Mouse (Mus musculus) lung, embryonic 14.5 days (tissue): ENCODE data around the gene Eif4g3. TPM values are rescaled to one million over a fixed set of nuclear protein-coding genes. Genes with fewer than 3 reads are reported as not detected.

ENCODE experiments used
- ATAC-seq: fragments of 200-750 bp; cut with Nextera tagmentation; 2 replicates; pipeline ENCODE4 v1.8.0; 2017; ENCODE audit warnings: mild to moderate bottlenecking, moderate TSS enrichment, moderate library complexity; ENCODE audit not compliant: insufficient read depth
- DNase-seq: peaks from one replicate; pipeline ENCODE4 v3.0.0-alpha.2; 2015
- H3K27ac ChIP-seq: fragments of 300-500 bp; sonication (generic); 2 replicates; pipeline ENCODE4 v1.5.1; 2014; ENCODE audit warnings: low read depth, mild to moderate bottlenecking, moderate library complexity
- H3K27me3 ChIP-seq: fragments of 300-500 bp; sonication (generic); 2 replicates; pipeline ENCODE4 v1.6.1; 2014; ENCODE audit warnings: low read length, control low read depth; ENCODE audit not compliant: insufficient read depth
- H3K36me3 ChIP-seq: fragments of 300-500 bp; sonication (generic); 2 replicates; pipeline ENCODE4 v1.6.1; 2014; ENCODE audit warnings: control low read depth; ENCODE audit not compliant: insufficient read depth
- H3K4me1 ChIP-seq: fragments of 300-500 bp; sonication (generic); 2 replicates; pipeline ENCODE4 v1.6.1; 2014; ENCODE audit warnings: antibody characterized with exemption, control low read depth; ENCODE audit not compliant: insufficient read depth
- H3K4me2 ChIP-seq: fragments of 300-500 bp; sonication (generic); 2 replicates; pipeline ENCODE4 v1.6.1; 2014; ENCODE audit warnings: mild to moderate bottlenecking
- H3K4me3 ChIP-seq: fragments of 300-500 bp; sonication (generic); 2 replicates; pipeline ENCODE4 v1.5.1; 2014; ENCODE audit warnings: low read depth, low read length
- H3K9ac ChIP-seq: fragments of 300-500 bp; sonication (generic); 2 replicates; pipeline ENCODE4 v1.6.1; 2014
- H3K9me3 ChIP-seq: fragments of 300-500 bp; sonication (generic); 2 replicates; pipeline ENCODE4 v1.6.1; 2016; ENCODE audit warnings: low read depth, low read length, control low read depth
- CTCF ChIP-seq: IDR thresholded peaks from 2 replicates; pipeline ENCODE4 v1.5.1; 2016; ENCODE audit warnings: antibody characterized with exemption, low read depth
- WGBS: fragments of 180-500 bp; shearing (Covaris S2); extraction: QIAGEN DNeasy Blood & Tissue Kit; methylation state at CpG from one replicate; pipeline ENCODE4 v1.1.7; 2014; 5-methylcytosine and 5-hydroxymethylcytosine counted together
- polyA plus RNA-seq: library from polyadenylated mRNA; unstranded; fragments of >200 nt; fragmentation: Nextera tagmentation; extraction: Ambion mirVana; gene quantifications from 2 replicates; pipeline ENCODE4 v1.2.1, GENCODE M21; 2014

The Eif4g3 gene
- polyA plus RNA-seq, 1 experiment from 2014 or later: 42.9 TPM

DNA sequence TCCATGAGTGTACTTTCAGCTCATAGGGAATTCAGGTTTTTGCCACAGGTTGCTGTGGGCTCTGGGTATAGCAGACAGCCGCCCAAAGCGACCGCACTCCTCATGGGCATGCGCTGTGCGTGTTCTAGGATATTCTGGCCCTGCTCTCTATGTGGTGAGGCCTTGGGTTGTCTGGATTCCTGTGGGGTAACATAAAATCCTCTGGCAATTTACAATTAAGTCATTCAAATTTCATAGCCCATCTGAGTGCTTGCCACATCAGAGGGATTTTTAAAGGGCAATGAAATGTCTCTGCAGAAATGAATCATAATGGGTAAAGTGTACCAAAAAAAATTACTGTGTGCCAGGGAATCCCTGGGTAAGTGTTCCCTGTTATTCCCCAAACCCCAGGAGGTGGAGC lies 3.4 kb upstream of the Eif4g3 start:
- TF ChIP-seq CTCF: no peak
- no peak overlapping the region for H3K27ac ChIP-seq
- no peak overlapping the region for H3K4me2 ChIP-seq
- H3K27me3 ChIP-seq: peaks cover 10% of the 10 kb centered on the region
- no peak overlapping the region for H3K4me3 ChIP-seq
- DNase-seq (no peak), ATAC-seq (no peak)
- 82% methylated on average over 5 of the region's 5 CpGs for WGBS
- no peaks in the 10 kb centered on the region for H3K36me3 ChIP-seq
- H3K4me1 ChIP-seq: no peaks in the 10 kb centered on the region
- no peaks in the 10 kb centered on the region for H3K9me3 ChIP-seq
- no peak overlapping the region for H3K9ac ChIP-seq

GRCm38 (mm10) chr4:137990433-137990832 lies 2.4 kb upstream of the Eif4g3 start:
- H3K4me3 ChIP-seq: no peak overlapping the region
- no peaks in the 10 kb centered on the region for H3K9me3 ChIP-seq
- 76% methylated on average over 4 of the region's 4 CpGs for whole genome bisulfite sequencing
- no peak overlapping the region for H3K9ac ChIP-seq
- H3K27ac ChIP-seq: no peak overlapping the region
- H3K4me1 ChIP-seq: peaks cover 6% of the 10 kb centered on the region
- 0 out of 2 replicates have a peak, but pooled peaks cover 1% of the 10 kb centered on the region for H3K36me3 ChIP-seq
- H3K4me2 ChIP-seq: no peak overlapping the region
- TF ChIP-seq CTCF: no peak; the same call in 1 of the 2 replicates
- no peak for ATAC-seq
- peaks cover 10% of the 10 kb centered on the region for H3K27me3 ChIP-seq
- no peak for DNase-seq

- Histone ChIP-seq H3K27ac (no peak overlapping the region), H3K4me1 (peaks cover 11% of the 10 kb centered on the region), H3K9ac (no peak overlapping the region), H3K4me2 (no peak overlapping the region), H3K27me3 (peaks cover 10% of the 10 kb centered on the region), H3K4me3 (no peak overlapping the region), H3K36me3 (peaks cover 9% of the 10 kb centered on the region), H3K9me3 (no peaks in the 10 kb centered on the region)
- DNase-seq: no peak
- WGBS: 55% methylated on average over 7 of the region's 7 CpGs
- no peak for ATAC-seq
- no peak for TF ChIP-seq CTCF
Measured at GRCm38 (mm10) chr4:137991240-137991639, 1.6 kb upstream of the Eif4g3 start.

DNA sequence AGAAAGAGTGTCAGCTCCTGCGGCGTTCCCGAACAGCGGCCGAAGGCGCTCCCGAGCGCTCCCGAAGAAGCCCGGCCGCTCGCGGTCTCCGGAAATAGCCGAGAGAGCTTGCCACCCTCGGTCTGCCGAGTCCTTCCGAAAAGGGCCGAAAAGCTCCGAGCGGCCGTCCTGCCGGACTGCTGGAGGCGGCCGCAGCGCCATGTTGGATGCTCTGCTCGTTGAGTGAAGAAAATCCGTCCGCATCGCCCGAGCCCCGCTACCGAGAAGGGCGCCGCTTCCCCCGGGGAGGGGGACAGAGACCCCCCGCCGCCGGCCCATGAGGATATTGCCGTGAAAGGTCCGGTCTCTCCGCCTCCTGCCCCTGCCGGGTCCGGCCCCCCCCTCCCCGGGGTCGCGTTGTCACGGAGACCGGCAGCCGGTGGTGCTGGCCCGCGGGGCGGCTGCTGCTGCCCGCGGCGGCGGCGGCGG lies 503 bp downstream of the Eif4g3 start:
- ATAC-seq: peak; percentile 95
- H3K4me1 ChIP-seq: peaks cover 11% of the 10 kb centered on the region
- peak overlapping the region; percentile 98 for H3K4me3 ChIP-seq
- peak overlapping the region; percentile 96 for H3K27ac ChIP-seq
- no peak for TF ChIP-seq CTCF
- 1% methylated on average over 45 of the region's 59 CpGs for WGBS
- H3K4me2 ChIP-seq: peak overlapping the region; percentile 90
- no peaks in the 10 kb centered on the region for H3K9me3 ChIP-seq
- H3K9ac ChIP-seq: peak overlapping the region; percentile 98
- peak; percentile 100 for DNase-seq
- peaks cover 23% of the 10 kb centered on the region for H3K36me3 ChIP-seq
- peaks cover 10% of the 10 kb centered on the region for H3K27me3 ChIP-seq

DNA sequence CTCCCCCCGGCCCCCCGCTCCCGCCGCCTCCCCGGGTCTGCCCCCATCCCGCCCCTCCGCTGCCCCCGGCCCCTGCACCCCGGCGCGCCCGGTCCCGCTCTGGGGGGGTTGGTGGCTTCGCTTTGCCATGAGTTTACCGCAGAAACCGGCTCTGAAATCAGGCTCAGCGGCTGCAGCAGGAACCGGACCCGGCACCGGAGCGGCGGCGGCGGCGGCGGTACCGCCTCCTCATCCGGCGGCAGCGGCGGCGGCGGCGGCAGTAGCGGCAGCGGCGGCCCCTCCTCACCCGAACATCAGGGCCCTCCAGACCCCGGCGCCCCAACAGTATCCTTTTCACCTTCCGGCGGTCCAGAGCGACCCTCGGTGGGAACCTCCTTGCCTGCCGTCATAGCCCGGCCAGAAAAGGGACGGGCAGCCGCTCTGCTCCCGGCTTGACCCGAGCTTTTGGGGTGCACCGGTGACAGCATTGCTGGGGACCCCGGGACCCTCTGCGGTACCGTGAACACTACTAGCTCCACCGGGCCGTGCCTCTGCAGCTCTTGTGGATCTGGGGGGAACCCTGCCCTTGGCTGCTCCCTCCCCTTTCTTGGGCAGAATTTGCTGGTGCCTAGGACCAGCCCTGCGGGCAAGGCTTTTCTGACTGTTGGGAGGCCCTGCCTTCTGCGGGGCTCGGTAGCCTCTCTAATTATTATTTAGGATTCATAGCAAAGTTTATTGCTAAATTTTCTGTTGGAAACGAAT lies 1.2 kb downstream of the Eif4g3 start:
- Histone ChIP-seq H3K27ac (peak overlapping the region; percentile 96), H3K4me1 (peaks cover 11% of the 10 kb centered on the region), H3K9me3 (no peaks in the 10 kb centered on the region), H3K27me3 (peaks cover 10% of the 10 kb centered on the region), H3K36me3 (peaks cover 29% of the 10 kb centered on the region), H3K4me3 (peak overlapping the region; percentile 98), H3K9ac (peak overlapping the region; percentile 98), H3K4me2 (peak overlapping the region; percentile 90)
- no peak for TF ChIP-seq CTCF
- WGBS: under 1% methylated on average over 51 of the region's 60 CpGs
- ATAC-seq (peak; percentile 23; the same call in 1 of the 2 replicates), DNase-seq (peak; percentile 45)

DNA sequence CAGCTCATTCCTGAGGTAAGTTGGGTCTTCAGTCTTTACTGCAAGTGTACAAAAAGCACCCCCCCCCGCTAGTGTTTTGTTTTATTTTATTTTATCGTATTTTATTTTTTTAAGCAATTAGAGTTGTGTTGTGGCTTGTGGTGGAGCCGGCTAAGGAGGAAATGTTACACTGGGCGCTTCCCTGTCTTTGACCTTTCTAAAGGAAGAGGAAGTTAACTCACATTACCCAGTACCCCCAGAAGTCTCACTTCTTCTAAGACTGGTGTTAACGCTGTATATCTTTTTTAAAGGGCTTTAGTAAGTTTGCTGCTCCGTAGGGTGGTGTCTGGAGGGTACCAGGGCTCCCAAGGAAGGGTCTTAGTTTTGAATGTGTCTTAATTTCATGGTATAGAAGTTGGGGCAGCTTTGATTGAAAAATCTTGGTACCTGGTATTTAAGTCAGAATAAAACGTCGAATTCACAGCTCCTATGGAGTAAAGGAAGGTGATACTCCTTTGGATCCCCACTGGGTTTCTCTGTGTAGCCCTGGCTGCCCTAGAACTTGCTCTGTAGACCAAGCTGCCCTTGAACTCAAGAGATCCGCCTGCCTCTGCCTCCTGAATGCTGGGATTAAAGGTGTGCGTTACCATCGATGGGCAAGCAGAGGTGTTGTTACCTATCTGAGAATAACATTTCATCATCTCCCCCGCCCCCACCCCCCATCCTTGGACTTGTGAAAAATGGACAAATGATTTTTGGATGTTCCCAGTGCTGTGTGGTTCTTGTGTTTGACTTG lies 1.9 kb downstream of the Eif4g3 start:
- Histone ChIP-seq H3K9ac (peak overlapping the region; percentile 98), H3K27me3 (peaks cover 10% of the 10 kb centered on the region), H3K4me1 (peaks cover 11% of the 10 kb centered on the region), H3K9me3 (no peaks in the 10 kb centered on the region), H3K4me3 (peak overlapping the region; percentile 98), H3K27ac (peak overlapping the region; percentile 96; the same call in 1 of the 2 replicates), H3K4me2 (peak overlapping the region; percentile 90), H3K36me3 (peaks cover 36% of the 10 kb centered on the region)
- no peak for TF ChIP-seq CTCF
- no peak for ATAC-seq
- no peak for DNase-seq
- 33% methylated on average over 12 of the region's 12 CpGs for WGBS

- H3K4me1 ChIP-seq: peaks cover 11% of the 10 kb centered on the region
- H3K36me3 ChIP-seq: peaks cover 40% of the 10 kb centered on the region
- H3K27ac ChIP-seq: no peak overlapping the region
- peak overlapping the region; percentile 98 for H3K9ac ChIP-seq
- DNase-seq (no peak), ATAC-seq (no peak)
- peak overlapping the region; percentile 90 for H3K4me2 ChIP-seq
- peaks cover 10% of the 10 kb centered on the region for H3K27me3 ChIP-seq
- no peaks in the 10 kb centered on the region for H3K9me3 ChIP-seq
- H3K4me3 ChIP-seq: peak overlapping the region; percentile 98
- 65% methylated on average over 12 of the region's 12 CpGs for WGBS
- no peak for TF ChIP-seq CTCF
Measured at GRCm38 (mm10) chr4:137995399-137995798, 2.6 kb downstream of the Eif4g3 start.
